Mouse (Mus musculus): ENCODE measurements around the gene Tmem248.

GRCm38 (mm10) chr5:130221316-130221715 lies 4.4 kb downstream of the Tmem248 start:
- TF ChIP-seq EP300 (IDR thresholded peaks at IDR 0.05; ENCODE audit: insufficient read depth, low read depth, low read length) (no peak), POLR2A (IDR thresholded peaks at IDR 0.05; ENCODE audit: insufficient read depth, low read depth, low read length) (no peak), CTCF (IDR thresholded peaks at IDR 0.05) (no peak)
